Mouse (Mus musculus) midbrain, embryonic 16.5 days (tissue): ENCODE data around the gene Slc22a17. TPM values are rescaled to one million over a fixed set of nuclear protein-coding genes. Genes with fewer than 3 reads are reported as not detected.
"Not testable (repeated sequence)": the region's sequence is repeated elsewhere in the genome, so short reads cannot be mapped to it uniquely, and the experiment has no call there.

Experiments used
- ATAC-seq: fragments of 200-750 bp; cut with Nextera tagmentation; 2 replicates; pipeline ENCODE4 v1.8.0; 2017; ENCODE audit warnings: moderate TSS enrichment
- H3K27ac ChIP-seq: fragments of 300-500 bp; sonication (generic); 2 replicates; pipeline ENCODE4 v1.5.1; 2014; ENCODE audit warnings: mild to moderate bottlenecking, low read length, mixed read lengths
- H3K27me3 ChIP-seq: fragments of 300-500 bp; sonication (generic); 2 replicates; pipeline ENCODE4 v1.6.1; 2014; ENCODE audit warnings: low read depth, low read length, mixed read lengths; ENCODE audit not compliant: control insufficient read depth, insufficient read depth
- H3K36me3 ChIP-seq: fragments of 300-500 bp; sonication (generic); 2 replicates; pipeline ENCODE4 v1.6.1; 2014; ENCODE audit warnings: mild to moderate bottlenecking, low read length, moderate library complexity, mixed read lengths; ENCODE audit not compliant: control insufficient read depth, insufficient read depth
- H3K4me1 ChIP-seq: fragments of 300-500 bp; sonication (generic); 2 replicates; pipeline ENCODE4 v1.6.1; 2014; ENCODE audit warnings: mild to moderate bottlenecking, low read length, mixed read lengths; ENCODE audit not compliant: control insufficient read depth, insufficient read depth
- H3K4me2 ChIP-seq: fragments of 300-500 bp; sonication (generic); 2 replicates; pipeline ENCODE4 v1.6.1; 2014; ENCODE audit warnings: mild to moderate bottlenecking, low read length, mixed read lengths
- H3K4me3 ChIP-seq: fragments of 300-500 bp; sonication (generic); 2 replicates; pipeline ENCODE4 v1.5.1; 2014; ENCODE audit warnings: low read depth, mild to moderate bottlenecking, low read length, moderate library complexity, mixed read lengths
- H3K9ac ChIP-seq: fragments of 300-500 bp; sonication (generic); 2 replicates; pipeline ENCODE4 v1.6.1; 2014; ENCODE audit warnings: low read depth, low read length, mixed read lengths
- H3K9me3 ChIP-seq: fragments of 300-500 bp; sonication (generic); replicated peaks from 2 replicates; pipeline ENCODE4 v1.6.1; 2014; ENCODE audit warnings: mild to moderate bottlenecking, low read length, mixed read lengths; ENCODE audit not compliant: control insufficient read depth, poor library complexity, severe bottlenecking
- WGBS: fragments of 180-500 bp; shearing (Covaris S2); extraction: QIAGEN DNeasy Blood & Tissue Kit; methylation state at CpG from one replicate; pipeline ENCODE4 v1.1.7; 2014; 5-methylcytosine and 5-hydroxymethylcytosine counted together
- polyA plus RNA-seq: library from polyadenylated mRNA; unstranded; fragments of >200 nt; fragmentation: Nextera tagmentation; extraction: Ambion mirVana; gene quantifications from 2 replicates; pipeline ENCODE4 v1.2.1, GENCODE M21; 2015

The Slc22a17 gene
- 219 and 245 TPM in 2 replicates for polyA plus RNA-seq

DNA sequence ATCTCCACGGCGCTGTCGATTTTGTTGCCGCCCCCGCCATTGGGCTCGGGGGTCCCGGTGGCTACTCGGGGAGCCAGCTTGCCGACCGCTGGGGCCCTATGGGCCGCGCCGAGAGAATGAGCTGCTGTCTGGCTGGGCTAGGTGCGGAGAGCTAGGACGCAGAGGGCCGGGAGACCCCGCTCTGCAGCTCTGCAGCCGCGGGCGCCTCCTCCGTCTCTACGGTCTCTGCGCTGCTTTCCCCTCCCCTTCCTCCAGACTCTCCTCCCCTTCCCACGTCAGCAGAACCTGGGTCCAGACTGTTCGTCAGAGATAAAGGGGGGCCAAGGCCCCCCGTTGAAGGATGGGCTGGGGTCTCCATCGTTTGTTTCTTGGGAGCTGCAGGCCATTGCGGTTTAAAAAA is at the start of gene Slc22a17:
TSS of gene Slc22a17 (minus strand) at position 247 of the 400 bp plus-strand sequence.
- Histone ChIP-seq H3K27ac (peak within 1 kb of the TSS; percentile 93), H3K4me1 (peaks cover 20% of the 10 kb centered on the region), H3K4me2 (peak within 1 kb of the TSS; percentile 96), H3K4me3 (peak within 1 kb of the TSS; percentile 78), H3K9me3 (no peaks in the 10 kb centered on the region), H3K27me3 (no peaks in the 10 kb centered on the region), H3K36me3 (peaks cover 7% of the 10 kb centered on the region), H3K9ac (peak within 1 kb of the TSS; percentile 98)
- WGBS, result 0% methylated on average over 18 of the region's 28 CpGs
- peak; percentile 97 for ATAC-seq

- WGBS, result 85% methylated on average over 7 of the region's 7 CpGs
- Histone ChIP-seq H3K27me3 (no peaks in the 10 kb centered on the region; the same call in 1 of the 2 replicates), H3K36me3 (no peaks in the 10 kb centered on the region), H3K4me1 (no peaks in the 10 kb centered on the region), H3K9me3 (no peaks in the 10 kb centered on the region), H3K27ac (no peak overlapping the region), H3K4me3 (no peak overlapping the region), H3K4me2 (no peak overlapping the region), H3K9ac (no peak overlapping the region)
- no peak for ATAC-seq
These were observed 49.8 kb upstream of the Slc22a17 start for GRCm38 (mm10) chr14:54962714-54963113.

DNA sequence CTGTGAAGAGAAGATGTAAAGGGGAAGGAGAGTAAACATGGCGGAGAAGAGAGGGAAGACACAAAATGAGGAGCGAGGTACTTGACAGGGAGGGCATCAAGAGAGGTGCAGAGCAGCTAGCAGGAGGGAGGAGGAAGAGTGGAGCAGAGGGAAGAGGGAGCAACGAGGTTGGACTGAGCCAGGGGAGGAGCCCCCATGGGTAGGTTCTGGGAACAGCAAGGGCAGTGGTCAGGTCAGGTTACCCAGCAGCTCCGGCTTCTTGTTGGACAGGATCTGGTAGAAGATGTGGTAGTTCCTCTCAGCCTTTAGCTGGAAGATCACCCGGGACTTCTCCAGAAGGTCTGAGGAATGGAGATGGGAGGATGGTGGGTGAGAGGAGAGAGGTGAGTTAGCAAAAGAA is 48.6 kb upstream of the Slc22a17 start:
- Histone ChIP-seq H3K4me3 (no peak overlapping the region), H3K4me1 (no peaks in the 10 kb centered on the region), H3K27ac (no peak overlapping the region), H3K4me2 (no peak overlapping the region), H3K36me3 (no peaks in the 10 kb centered on the region), H3K27me3 (no peaks in the 10 kb centered on the region; the same call in 1 of the 2 replicates), H3K9me3 (no peaks in the 10 kb centered on the region), H3K9ac (no peak overlapping the region)
- ATAC-seq, result no peak
- 79% methylated on average over 5 of the region's 5 CpGs for WGBS

GRCm38 (mm10) chr14:54960769-54961168 is 47.8 kb upstream of the Slc22a17 start:
- ATAC-seq, result no peak
- Histone ChIP-seq H3K9ac (no peak overlapping the region), H3K4me3 (no peak overlapping the region), H3K27me3 (no peaks in the 10 kb centered on the region; the same call in 1 of the 2 replicates), H3K27ac (no peak overlapping the region), H3K4me1 (no peaks in the 10 kb centered on the region), H3K9me3 (no peaks in the 10 kb centered on the region), H3K4me2 (no peak overlapping the region), H3K36me3 (no peaks in the 10 kb centered on the region)
- WGBS, result 63% methylated on average over 10 of the region's 10 CpGs

- H3K27me3 ChIP-seq, H3K9me3 ChIP-seq, H3K4me2 ChIP-seq, H3K27ac ChIP-seq, H3K9ac ChIP-seq, H3K36me3 ChIP-seq, H3K4me3 ChIP-seq, H3K4me1 ChIP-seq, ATAC-seq: not testable (repeated sequence)
- WGBS, result 94% methylated on average over 12 of the region's 12 CpGs
These were observed 47.1 kb upstream of the Slc22a17 start for GRCm38 (mm10) chr14:54959853-54960613.

DNA sequence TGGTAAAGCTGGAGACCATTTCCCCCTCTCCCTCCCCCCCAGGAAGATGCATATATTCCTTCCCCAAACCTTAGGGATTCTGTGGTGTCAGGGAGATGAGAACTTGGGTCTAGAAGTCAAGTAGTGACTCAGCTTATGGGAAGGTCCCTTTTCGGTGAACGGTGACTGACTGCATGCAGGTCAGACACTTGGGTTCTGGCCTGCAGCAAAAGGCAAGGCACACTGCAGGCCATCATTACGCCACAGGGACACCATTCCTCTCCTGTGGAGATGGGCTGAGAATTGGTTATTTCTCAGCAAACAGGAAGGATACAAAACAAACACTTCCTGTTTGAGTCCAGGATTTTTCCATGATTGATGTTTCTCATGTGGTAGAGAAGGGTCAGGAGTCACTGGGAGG is 46.3 kb upstream of the Slc22a17 start:
- Histone ChIP-seq H3K36me3 (no peaks in the 10 kb centered on the region), H3K27me3 (no peaks in the 10 kb centered on the region), H3K4me2 (no peak overlapping the region), H3K4me3 (no peak overlapping the region), H3K4me1 (no peaks in the 10 kb centered on the region), H3K27ac (no peak overlapping the region), H3K9ac (no peak overlapping the region), H3K9me3 (no peaks in the 10 kb centered on the region)
- 83% methylated on average over 3 of the region's 3 CpGs for WGBS
- ATAC-seq, result no peak

DNA sequence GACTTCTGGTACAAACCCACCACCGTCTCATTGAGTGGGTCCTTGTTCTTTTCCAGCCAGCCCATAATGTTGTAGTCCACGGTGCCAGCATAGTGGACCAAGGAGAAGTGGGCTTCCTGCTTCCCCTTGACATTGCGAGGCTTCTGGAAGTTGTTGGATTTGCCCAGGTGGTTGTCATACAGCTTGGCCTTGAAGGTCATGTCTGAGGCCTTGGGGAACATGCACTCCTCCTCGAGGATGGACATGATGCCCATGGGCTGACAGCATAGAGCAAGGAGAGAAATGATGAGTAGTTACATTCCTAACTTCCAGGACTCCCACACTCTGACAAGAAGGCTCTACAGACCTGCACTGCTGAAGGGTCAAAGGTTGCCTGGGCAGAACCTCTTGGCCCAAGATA is 45.6 kb upstream of the Slc22a17 start:
- H3K4me3 ChIP-seq, result no peak overlapping the region
- no peak for ATAC-seq
- H3K27ac ChIP-seq, result no peak overlapping the region
- WGBS, result 86% methylated on average over 4 of the region's 4 CpGs
- no peaks in the 10 kb centered on the region for H3K27me3 ChIP-seq
- no peaks in the 10 kb centered on the region for H3K36me3 ChIP-seq
- H3K4me2 ChIP-seq, result no peak overlapping the region
- no peak overlapping the region for H3K9ac ChIP-seq
- H3K4me1 ChIP-seq, result no peaks in the 10 kb centered on the region
- no peaks in the 10 kb centered on the region for H3K9me3 ChIP-seq

DNA sequence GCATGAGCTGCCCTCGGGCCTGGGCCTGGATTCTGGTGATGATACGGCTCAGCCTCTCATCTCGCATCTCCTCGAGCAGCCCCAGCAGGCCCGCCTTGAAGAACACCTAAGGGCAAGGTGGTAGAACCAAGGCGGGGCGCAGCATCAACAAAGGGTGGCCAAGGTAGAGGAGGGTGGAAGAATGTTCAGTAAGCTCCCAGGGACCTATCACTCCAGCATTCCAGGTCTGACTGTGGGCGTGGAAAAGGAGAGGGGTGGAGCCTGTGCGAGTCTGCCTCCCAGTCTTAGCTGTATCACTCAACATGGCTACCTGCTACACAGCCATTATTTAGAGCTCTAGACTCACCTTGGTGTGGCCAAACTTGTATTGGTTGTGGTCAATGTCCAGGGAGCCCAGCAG is 43.6 kb upstream of the Slc22a17 start:
- Histone ChIP-seq H3K27ac (no peak overlapping the region), H3K4me1 (no peaks in the 10 kb centered on the region), H3K4me2 (no peak overlapping the region), H3K36me3 (no peaks in the 10 kb centered on the region), H3K9me3 (no peaks in the 10 kb centered on the region), H3K9ac (no peak overlapping the region), H3K4me3 (no peak overlapping the region), H3K27me3 (no peaks in the 10 kb centered on the region)
- ATAC-seq, result no peak
- 90% methylated on average over 9 of the region's 9 CpGs for WGBS

DNA sequence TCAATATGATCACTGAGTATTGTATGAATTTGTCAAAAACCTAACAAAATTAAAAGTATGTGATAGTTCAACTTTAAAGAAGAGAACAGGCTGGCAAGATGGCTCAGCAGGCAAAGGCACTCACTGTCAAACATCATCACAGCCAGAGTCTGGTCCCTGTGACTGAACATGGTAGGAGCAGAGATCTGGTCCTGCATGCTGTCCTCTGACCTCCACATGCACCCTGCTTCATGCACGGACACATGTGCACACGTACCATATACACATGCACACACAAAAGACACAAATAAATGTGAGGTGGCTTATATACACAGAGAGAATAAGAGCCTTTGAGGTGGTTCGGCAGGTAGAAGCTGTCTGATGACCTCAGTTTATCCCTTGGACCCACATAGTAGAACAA is 42.5 kb upstream of the Slc22a17 start:
- ATAC-seq, result no peak
- H3K27me3 ChIP-seq, result no peaks in the 10 kb centered on the region
- 83% methylated on average over 3 of the region's 3 CpGs for WGBS
- no peak overlapping the region for H3K4me3 ChIP-seq
- no peak overlapping the region for H3K4me2 ChIP-seq
- no peaks in the 10 kb centered on the region for H3K36me3 ChIP-seq
- no peak overlapping the region for H3K27ac ChIP-seq
- H3K4me1 ChIP-seq, result no peaks in the 10 kb centered on the region
- no peak overlapping the region for H3K9ac ChIP-seq
- H3K9me3 ChIP-seq, result no peaks in the 10 kb centered on the region
